Mouse (Mus musculus) hematopoietic stem cell, adult 5-6 weeks (primary cell): ENCODE data around the gene Cript. TPM values are rescaled to one million over a fixed set of nuclear protein-coding genes. Genes with fewer than 3 reads are reported as not detected.

ENCODE experiments used
- ATAC-seq, 2 experiments: fragments of 125-278 bp in 1 of 2; replicated peaks in 1 of 2; 2 replicates each; pipeline ENCODE4 v1.8.0; 2016 to 2017; ENCODE audit warnings: inconsistent platforms in 2 of 2, mild to moderate bottlenecking in 2 of 2, moderate number of reproducible peaks in 2 of 2, low read depth in 1 of 2, moderate TSS enrichment in 1 of 2; ENCODE audit not compliant: low FRiP score in 2 of 2, poor library complexity in 2 of 2, severe bottlenecking in 2 of 2, insufficient read depth in 1 of 2, low TSS enrichment in 1 of 2
- total RNA-seq: library from RNA; stranded (forward); fragments of 172-1452, 232-1000 nt; gene quantifications from 2 replicates; pipeline ENCODE4 v1.2.3, GENCODE M21; 2017

Cript gene
- 68.8 and 78.7 TPM in 2 replicates for total RNA-seq

DNA sequence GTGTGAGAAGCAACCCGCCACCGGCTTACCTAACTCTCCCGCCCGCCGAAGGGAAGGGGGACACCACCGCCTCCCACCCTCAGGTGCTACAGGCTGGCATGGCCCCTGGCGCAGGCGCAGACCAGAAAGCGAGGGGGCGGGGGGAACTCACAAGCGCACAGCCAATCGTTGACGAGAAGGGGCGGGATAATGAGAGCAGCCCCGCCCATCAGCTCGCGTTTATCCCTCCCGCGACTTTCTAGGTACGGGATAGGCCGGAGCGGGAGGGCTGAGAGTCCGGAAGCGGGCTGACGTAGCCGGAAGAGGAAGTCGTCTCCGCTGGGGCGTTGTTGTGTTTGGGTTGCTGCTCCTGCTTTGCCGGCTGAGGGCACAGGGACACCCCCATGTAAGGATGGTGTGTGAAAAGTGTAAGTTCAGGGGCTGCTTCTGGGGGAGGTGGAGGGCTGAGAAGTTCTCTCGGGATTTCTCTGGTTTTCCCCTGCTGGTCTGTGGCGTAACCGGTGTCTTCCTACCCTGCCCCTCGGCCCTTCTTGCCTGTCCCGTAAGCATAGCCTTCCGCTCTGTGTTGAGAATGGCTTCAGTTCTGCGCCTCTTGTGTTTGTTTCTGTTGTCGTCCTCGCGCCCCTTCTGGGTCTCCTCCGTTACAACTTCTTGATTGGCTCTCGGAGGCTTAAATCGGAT lies at the start of gene Cript, which contains the start of gene Pigf:
Gene Cript (plus strand): TSS at position 282 of the 681 bp plus-strand sequence.
Gene Pigf (minus strand): TSS at position 138 of the 681 bp plus-strand sequence.
- peak; percentile 99 to 100 for ATAC-seq

DNA sequence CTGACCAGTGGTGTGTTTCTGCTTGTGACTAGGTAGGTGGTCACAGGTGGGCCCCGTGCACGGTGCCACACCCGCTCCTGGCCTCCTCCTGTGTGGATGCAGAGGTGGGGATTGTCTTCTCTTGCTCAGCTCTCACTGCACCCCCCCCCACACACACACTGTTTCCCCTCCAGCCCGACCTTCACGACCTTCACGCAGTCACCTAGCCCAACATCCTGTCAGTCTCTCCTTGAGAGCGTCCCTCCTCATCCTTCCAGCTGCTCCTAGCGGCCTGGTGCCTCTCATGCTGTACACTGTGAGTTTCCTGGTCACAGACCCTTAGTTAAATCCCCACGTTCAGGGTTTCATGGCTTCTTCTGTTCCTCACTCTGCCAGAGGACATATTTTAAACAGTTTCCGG lies 49.0 kb upstream of the Cript start:
- no peak for ATAC-seq

DNA sequence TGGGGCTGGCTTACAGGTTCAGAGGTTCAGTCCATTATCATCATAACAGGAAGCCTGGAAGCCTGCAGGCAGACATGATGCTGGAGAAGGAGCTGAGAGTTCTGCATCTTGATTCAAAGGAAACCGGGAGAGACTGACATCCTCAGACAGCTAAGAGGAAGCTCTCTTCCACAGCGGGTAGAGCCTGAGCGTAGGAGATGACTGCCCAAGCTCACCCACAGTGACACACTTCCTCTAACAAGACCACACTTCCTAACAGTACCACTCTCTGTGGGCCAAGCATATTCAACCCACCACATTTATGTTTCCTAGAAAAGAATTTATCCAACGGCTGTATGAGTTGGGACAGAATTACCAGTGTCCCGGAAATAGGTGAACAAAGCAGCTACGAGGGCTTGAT lies 46.9 kb upstream of the Cript start:
- peak; percentile 76 to 87 for ATAC-seq

DNA sequence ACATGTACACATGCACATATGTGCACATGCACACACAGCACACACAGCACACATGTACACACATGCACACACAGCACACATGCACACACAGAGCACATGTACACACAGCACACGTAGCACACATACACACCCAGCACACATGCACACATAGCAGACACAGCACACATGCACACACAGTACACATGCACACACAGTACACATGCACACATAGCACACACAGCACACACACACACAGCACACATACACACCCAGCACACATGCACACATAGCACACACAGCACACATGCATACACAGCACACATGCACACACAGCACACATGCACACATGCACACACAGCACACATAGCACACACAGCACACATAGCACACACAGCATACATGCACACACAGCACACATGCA lies 44.1 kb upstream of the Cript start:
- no peak for ATAC-seq

DNA sequence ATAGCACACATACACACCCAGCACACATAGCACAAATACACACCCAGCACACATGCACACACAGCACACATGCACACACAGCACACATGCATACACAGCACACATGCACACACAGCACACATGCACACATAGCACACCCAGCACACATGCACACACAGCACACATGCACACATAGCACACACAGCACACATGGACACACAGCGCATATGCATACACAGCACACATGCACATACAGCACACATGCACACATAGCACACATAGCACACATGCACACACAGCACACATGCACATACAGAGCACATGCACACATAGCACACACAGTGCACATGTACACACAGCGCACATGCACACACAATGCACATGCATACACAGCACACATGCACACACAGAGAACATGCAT lies 43.6 kb upstream of the Cript start:
- ATAC-seq, result no peak

DNA sequence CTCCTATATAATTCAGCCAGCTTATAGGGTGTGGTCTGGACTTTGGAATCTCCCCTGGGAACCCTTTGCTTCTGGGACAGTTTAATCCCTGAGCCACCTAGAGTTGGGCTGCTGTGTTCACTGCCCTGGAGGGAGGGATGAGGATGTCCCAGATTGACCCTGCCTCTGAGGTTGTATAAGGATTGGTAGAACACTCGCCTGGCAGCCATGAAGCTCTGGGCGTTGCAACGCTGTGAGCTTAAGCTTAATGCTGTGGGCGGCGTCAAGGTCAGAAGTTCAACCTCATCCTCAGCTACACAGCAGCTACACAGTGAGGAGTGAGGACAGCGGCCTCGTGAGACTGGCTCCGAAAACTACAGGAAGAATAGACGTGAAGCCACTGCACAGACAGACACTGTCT lies 42.9 kb upstream of the Cript start:
- ATAC-seq, result no peak

DNA sequence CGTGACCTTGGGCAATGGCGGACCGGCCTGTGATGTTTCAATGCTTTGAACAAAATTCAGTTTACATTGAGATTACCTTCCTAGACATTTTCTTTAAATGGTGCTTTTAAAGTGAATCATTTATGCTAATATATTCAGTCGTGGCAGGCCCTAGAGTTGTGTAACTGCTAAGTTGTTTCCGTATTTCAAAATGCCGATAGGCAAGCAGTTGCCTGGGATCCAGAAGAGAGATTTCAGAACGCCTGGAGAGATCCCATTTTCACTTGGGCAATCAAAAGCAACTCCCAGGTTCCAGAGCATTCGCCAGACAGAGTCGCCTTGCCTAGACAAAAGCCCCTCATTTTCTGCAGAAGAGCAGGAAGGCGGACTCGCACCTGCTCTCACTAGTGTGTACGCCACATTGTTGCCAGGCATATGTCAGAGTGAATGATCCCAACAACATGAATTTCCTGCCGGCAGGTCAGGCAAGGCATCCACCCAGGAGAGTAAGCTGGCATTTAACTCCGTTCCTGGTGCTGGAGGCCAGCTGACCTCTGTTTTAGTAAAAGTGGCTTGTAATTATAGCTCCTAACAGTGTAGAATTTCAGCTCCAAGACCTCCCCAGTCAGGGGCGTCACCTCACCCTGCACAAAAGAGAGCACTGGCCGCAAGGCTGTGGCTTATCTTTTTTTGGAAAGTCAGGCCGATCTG lies 38.8 kb upstream of the Cript start:
- ATAC-seq, result no peak

DNA sequence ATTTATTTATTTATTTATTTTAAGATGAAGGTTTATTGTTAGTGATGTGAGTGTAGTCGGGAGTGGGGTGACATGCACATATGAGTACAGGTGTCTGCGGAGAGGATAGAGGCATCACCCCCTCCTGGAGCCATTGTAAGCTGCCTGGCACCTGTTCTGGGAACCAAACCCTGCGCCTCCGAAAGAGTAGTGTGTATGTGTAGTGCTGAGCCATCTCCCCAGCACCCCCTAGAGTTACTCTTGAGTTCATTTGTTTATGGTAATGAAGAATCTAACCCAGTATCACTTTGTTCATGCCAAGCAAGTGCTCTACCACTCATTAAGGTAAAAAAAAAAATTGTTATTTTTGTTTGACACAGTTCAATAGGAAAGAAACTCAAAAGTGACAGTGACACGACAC lies 37.2 kb upstream of the Cript start:
- no peak; a peak in 1 of 4 replicates for ATAC-seq

DNA sequence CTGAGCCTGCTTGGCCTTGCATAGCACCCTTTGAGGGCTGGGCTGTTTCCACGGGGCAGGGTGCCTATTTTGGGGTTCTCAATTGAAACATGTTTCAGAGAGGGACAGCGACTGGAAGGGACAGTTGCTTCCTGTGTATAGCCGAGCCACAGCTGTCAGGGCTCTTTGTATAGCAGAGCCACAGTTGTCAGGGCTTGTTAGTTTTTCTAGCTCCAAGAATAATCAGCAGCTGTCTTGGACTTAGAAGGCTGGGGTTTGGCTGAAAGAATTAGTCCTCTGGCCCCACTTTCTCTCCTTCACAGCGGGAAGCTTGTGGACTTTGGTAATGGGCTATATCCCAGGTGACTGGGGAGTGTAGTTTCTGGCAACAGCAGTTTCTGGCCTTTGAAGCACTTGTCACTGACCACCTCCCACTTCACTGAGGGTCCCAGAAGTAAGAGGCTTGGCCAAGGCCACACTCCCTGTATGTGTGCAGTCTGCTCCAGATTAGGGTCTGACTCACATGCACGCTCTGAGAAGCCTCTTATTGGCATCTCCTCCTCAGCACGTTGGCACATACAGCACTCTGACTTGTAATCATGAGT lies 36.7 kb upstream of the Cript start:
- ATAC-seq, result no peak

DNA sequence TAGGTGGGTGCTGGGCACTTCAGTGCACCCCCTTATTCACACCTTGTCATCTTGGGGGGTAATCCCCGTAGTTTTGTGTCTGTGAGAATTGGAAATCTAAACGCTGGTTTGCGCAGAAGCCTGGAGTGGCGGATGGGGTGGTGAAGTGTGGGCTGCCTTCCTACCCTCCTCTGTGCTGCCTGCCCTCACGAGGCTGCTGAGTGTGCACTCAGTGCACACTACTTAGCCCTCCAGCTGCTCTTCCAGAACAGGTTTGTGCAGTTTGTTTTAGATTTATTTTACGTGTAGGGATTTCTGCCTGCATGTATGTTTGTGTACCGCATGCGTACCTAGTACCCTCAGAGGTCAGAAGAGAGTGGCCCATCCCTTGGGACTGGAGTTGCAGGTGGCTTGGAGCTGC lies 34.0 kb upstream of the Cript start:
- no peak for ATAC-seq

DNA sequence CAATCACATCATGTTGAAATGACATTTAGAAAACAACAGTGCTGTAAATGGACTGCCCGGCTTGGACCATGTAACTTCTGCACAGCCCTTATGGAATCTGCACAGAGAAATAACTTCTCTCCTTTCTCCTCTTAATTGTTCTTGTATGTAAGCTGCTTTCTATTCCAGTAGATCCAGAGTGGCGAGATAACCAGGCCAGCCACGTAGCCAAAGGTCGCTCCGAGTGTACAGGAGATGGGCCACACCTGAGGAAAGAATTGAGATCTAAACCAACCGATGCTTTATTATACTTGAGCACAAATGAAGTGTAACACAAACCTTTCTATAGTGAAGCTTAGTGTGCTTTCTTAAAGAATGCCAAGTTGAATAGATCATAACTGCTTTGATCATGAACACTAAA lies 28.0 kb upstream of the Cript start:
- no peak for ATAC-seq

DNA sequence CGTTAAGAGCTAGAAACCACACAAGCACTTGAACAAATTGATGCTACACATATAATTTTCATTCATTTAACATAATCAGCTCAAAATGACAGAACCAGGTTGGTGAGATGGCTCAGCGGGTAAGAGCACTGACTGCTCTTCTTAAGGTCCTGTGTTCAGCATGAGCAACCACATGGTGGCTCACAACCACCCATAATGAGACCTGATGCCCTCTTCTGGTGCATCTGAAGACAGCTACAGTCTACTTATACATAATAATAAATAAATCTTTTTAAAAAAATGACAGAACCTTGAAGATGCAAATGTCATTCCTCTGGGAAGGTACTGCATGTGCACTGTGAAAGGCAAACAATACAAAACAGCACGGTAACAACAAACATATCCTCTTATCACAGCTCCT lies 16.4 kb upstream of the Cript start:
- no peak for ATAC-seq

DNA sequence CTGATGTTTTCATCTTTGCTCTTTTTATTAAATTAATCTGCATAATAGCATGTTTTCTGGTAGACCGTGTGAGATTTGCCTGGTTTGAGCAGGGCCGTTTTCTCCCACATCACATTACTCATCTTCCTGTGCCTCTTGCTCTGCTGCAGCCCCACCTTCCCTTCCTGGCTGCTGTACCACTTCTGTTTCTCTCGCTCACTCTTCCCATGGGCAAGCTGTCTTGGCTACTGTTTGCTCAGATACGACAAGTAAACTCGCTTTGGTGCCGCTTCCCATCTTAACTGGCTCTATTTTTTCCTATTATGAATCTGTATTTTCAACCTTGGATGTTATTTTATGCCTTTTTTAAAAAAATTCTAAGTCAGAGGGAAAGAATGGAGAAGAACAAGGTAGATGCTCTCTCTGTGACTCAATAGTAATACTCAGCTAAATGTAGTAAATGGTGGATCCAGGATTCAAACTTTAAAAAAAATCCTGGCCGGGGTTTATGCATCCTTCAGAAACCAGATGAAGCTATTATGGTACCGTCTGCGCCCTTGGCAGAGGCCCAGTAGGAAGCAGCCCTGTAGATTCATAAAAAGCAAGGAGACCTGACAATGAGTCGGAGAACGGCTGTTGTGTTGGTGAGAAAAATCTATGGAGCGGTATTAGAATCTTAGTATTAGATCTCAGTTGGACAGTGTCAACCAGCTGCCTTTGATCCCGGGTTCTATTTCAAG lies 13.9 kb upstream of the Cript start:
- ATAC-seq, result no peak

DNA sequence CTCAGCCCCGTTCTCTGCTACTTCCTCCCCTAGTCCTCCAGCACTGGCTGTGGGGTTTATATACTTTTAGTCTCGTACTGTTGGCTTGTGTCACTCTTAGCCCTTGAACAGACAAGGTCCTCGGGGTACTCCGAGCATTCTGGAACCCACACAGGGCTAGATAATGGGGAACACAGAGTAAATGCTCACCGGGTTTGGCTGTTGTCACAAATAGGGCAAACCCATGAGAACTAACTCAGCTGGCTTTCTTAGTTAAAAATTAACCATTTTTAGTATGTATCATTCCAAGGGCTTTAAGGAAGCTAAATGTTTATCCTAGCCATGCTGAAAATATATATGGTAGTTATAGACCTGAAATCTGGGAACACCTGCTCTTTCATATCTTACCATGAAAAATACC lies 5.7 kb upstream of the Cript start:
- no peak for ATAC-seq

DNA sequence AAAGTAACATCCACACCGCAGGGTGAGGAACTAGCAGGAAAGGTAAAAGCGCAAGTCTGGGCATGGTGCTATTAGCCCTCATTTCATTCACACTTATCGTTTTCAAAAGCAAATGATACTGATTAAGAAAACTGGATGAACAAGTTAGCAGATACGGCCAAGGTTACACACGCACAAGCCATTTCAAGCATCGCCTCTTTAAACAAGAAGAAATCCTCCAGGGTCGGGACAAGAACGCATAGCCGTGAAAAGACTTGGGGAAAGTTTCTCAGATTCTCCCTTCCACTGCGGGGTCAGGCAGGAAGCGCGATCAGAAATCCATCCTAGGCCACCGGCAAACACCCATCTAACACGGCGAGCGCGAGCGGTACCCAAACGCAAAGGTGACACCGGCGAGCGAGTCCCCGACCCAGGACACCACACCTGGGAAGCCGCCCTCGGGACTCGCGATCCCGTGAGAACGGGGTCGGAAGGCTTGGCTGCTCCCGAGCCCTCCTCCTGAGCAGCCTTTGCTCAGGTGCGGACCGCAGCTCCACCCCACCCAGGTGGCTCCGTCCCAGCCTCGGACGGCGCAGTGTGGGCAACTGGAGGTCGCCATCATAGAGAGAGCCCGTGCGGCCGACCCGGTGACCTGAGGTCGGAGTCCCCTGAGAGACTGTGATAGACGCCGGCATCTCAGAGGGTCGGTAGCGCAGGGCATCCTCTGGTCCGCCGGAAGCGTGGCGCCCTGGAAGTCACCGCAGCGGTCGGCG lies 683 bp upstream of the Cript start:
- 0 out of 4 replicates have a peak, but pooled peaks of 1 of the 2 experiments have one; percentile 2 for ATAC-seq

DNA sequence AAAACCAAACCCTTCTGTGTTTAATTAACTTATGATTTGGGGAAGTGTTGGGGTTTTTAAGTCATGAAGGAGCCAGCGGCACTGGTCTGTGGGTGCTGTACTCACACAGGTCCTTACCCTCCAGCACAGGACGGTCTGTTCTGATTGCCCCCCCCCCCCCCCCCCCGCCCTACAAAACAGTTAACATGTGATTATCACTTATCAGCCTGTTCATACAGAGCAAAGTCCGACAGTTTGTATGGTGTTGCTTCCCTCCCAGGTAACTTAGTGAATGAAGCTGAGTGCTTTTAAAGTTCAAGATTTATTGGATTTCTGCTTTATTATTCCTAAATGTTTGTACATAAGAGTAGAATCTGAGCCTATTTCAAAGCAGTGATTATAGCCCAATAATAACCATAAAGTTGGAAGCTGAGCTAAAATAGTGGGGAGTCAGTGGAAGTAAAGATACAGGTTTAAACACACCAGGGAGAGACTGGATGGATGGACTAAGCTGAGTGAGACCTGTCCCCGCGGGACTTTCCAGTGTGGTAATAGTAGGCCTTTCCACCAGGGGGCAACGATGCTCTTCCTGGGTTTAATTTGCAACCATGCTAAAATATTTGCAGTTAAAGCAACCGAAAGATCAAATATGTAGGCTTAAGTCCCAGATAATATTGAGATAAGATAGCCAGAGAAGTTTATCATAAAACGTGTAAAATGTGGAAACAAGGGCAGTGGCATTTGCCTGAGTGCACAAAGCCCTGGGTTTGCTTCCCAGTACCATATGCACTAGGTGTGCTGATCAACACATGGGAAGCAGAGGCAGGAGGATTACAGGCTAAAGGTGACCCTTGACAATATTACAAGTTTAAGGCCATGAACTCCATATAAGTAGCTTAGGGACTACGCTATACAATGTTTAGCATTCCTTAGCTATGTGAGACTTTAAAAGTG lies 11.1 kb downstream of the Cript start:
- ATAC-seq, result peak; percentile 75 to 78; a peak in 2 of 4 replicates
